Mouse (Mus musculus) MEL (cell line): ENCODE data around the gene Ccdc155.

Source experiments
- CTCF ChIP-seq, 3 experiments: IDR thresholded peaks in 2 of 3; conservative IDR thresholded peaks in 1 of 3; 2 replicates each; pipeline ENCODE4 v1.5.1; 2011 to 2012; ENCODE audit warnings: low read length in 3 of 3, low read depth in 2 of 3, mild to moderate bottlenecking in 2 of 3, improper control_type of control experiment in 1 of 3, inconsistent platforms in 1 of 3, mixed read lengths in 1 of 3, moderate library complexity in 1 of 3; ENCODE audit not compliant: control insufficient read depth in 1 of 3, insufficient read depth in 1 of 3, poor library complexity in 1 of 3, severe bottlenecking in 1 of 3
- KAT2A ChIP-seq: conservative IDR thresholded peaks from 2 replicates; pipeline ENCODE4 v1.6.1; 2012; ENCODE audit warnings: low read depth, low read length, improper control_type of control experiment, inconsistent platforms
- MAFK ChIP-seq: IDR thresholded peaks from 2 replicates; pipeline ENCODE4 v1.6.1; 2011; ENCODE audit warnings: low read depth, mild to moderate bottlenecking, low read length, improper control_type of control experiment, borderline replicate concordance

DNA sequence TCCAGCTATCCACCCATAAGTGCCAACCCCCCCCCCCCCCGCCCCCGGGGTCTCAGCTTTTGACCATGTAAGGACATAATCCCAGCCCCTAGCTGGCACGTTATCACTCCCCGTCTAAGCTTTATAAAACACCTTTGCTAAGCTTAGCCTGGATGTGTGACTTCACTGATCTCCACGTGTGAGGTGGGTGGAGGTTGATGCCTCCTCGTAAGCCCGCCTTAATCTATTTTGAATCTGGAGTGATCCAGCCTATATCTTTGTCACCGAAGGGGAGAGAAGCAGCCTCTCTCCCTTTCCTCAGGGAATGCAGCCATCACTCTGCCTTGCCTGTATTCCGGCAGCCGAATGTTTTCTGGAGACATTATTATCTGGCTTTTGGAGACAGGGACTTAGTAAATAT is 2.0 kb downstream of the Ccdc155 start:
- TF ChIP-seq KAT2A (no peak), MAFK (no peak), CTCF (IDR thresholded peaks at IDR 0.05 in 2 of 3, conservative IDR thresholded peaks at IDR 0.05 in 1 of 3; ENCODE audit: control insufficient read depth in 1 of 3, insufficient read depth in 1 of 3, low read depth in 2 of 3, low read length in 3 of 3, poor library complexity in 1 of 3, severe bottlenecking in 1 of 3) (no peak)
